Mouse (Mus musculus) heart, adult 2 months (tissue): ENCODE results near the gene Krtap10-4. TPM values are rescaled to one million over a fixed set of nuclear protein-coding genes. Genes with fewer than 3 reads are reported as not detected.

Experiments used
- DNase-seq, 2 experiments: peaks; one replicate each; pipeline ENCODE4 v3.0.0; 2021
- H3K27ac ChIP-seq: fragments of 200-600 bp; 2 replicates; pipeline ENCODE4 v1.8.1; 2022
- H3K27me3 ChIP-seq: fragments of 200-500 bp; 2 replicates; pipeline ENCODE4 v1.6.1; 2012; ENCODE audit warnings: mild to moderate bottlenecking, low read length, inconsistent platforms, mixed read lengths; ENCODE audit not compliant: control insufficient read depth, insufficient read depth
- H3K36me3 ChIP-seq: fragments of 200-500 bp; 2 replicates; pipeline ENCODE4 v1.6.1; 2012; ENCODE audit warnings: low read length, inconsistent platforms; ENCODE audit not compliant: control insufficient read depth, insufficient read depth
- H3K4me1 ChIP-seq: fragments of 200-500 bp; 2 replicates; pipeline ENCODE4 v1.6.1; 2011; ENCODE audit warnings: low read length; ENCODE audit not compliant: control insufficient read depth, insufficient read depth
- H3K4me3 ChIP-seq: fragments of 200-600 bp; 2 replicates; pipeline ENCODE4 v1.8.1; 2022
- H3K79me2 ChIP-seq: fragments of 200-500 bp; replicated peaks from 2 replicates; pipeline ENCODE4 v1.6.1; 2012; ENCODE audit warnings: mild to moderate bottlenecking, inconsistent platforms, low read length, moderate library complexity, mixed read lengths; ENCODE audit not compliant: control insufficient read depth, insufficient read depth
- H3K9ac ChIP-seq: fragments of 200-500 bp; 2 replicates; pipeline ENCODE4 v1.6.1; 2012; ENCODE audit warnings: low read depth, mild to moderate bottlenecking, control low read depth, inconsistent platforms, low read length, mixed read lengths
- CTCF ChIP-seq: fragments of 200-600 bp; IDR thresholded peaks from 2 replicates; pipeline ENCODE4 v1.8.1; 2022; ENCODE audit warnings: antibody characterized with exemption, mild to moderate bottlenecking, moderate library complexity
- EP300 ChIP-seq: fragments of 200-500 bp; IDR thresholded peaks from 2 replicates; pipeline ENCODE4 v1.6.1; 2011; ENCODE audit warnings: low read depth, low read length, control low read depth; ENCODE audit not compliant: insufficient read depth
- POLR2A ChIP-seq: fragments of 200-500 bp; IDR thresholded peaks from 2 replicates; pipeline ENCODE4 v1.6.1; 2011; ENCODE audit warnings: mild to moderate bottlenecking, low read depth, low read length, control low read depth; ENCODE audit not compliant: insufficient read depth
- WGBS: fragments of 180-500 bp; shearing (Covaris S2); methylation state at CpG from one replicate; pipeline ENCODE4 v1.1.7; 2018; 5-methylcytosine and 5-hydroxymethylcytosine counted together
- intact Hi-C: fragments of 180-260 bp; cut with DNase I; formaldehyde crosslinking; loops from one replicate; pipeline ENCODE4 v1.15.1; 2025
- polyA plus RNA-seq: library from polyadenylated mRNA; depleted of rRNA; stranded (reverse); fragments of >200 nt; gene quantifications from 2 replicates; pipeline ENCODE4 v1.2.3, GENCODE M21; 2012
- total RNA-seq, 2 experiments: library from RNA; stranded (reverse); gene quantifications; 2 replicates each; pipeline ENCODE4 v1.2.3; 2021

The Krtap10-4 gene
- total and polyA plus RNA-seq, 3 experiments, result not detected

DNA sequence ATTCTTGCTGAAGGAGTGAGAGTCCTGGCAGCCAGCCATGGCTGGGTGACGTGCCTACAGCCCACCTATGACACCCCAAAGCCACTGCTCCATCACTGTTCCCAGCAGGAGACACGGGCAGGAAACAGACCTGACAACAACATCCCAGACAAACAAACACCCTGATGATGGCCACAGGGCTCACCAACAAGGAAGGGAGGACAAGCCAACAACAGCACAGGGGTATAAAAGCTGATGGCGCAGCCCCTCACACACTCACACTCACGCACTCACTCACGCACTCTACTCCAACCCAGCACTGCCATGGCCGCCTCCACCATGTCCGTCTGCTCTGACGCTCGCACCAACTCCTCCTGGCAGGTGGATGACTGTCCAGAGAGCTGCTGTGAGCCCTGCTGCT lies 25.7 kb upstream of the Krtap10-4 start, which contains the start of gene Gm10318:
Gene Gm10318, plus strand, starts transcription at position 301 of the 400 bp plus-strand sequence.
- WGBS, result 59% methylated on average over 9 of the region's 9 CpGs

DNA sequence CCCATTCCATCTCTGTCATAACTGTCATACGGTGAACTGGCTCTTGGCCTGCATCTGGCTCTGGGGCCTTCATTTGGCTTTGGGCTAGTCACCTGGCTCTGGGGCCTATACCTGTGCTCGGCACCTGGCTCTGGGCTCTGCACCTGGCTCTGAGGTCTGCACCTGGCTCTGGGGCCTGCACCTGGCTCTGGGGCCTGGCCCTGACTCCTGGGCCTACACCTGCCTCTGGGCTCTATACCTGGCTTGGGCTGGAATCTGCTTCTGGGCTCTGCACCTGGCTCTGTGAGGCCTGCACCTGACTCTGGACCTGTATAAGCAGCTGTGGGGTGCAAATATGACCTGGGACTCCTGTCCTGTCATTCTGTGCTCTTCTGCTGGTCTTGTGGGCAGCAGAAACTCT lies 20.6 kb upstream of the Krtap10-4 start:
- 94% methylated on average over 2 of the region's 2 CpGs for WGBS
- no peaks in the 10 kb centered on the region; the same call in 1 of the 2 replicates for H3K27me3 ChIP-seq

More for the DNA sequence above, 25.7 kb upstream of the Krtap10-4 start, which contains the start of gene Gm10318:
- Histone ChIP-seq H3K4me3 (no peak within 1 kb of the TSS), H3K27me3 (no peaks in the 10 kb centered on the region; the same call in 1 of the 2 replicates), H3K4me1 (no peaks in the 10 kb centered on the region), H3K9ac (no peak within 1 kb of the TSS), H3K36me3 (no peaks in the 10 kb centered on the region), H3K79me2 (no peaks in the 10 kb centered on the region), H3K27ac (no peak within 1 kb of the TSS)
- DNase-seq, result no peak
- no peak for TF ChIP-seq POLR2A
- TF ChIP-seq EP300, result no peak
- no peak for TF ChIP-seq CTCF
- intact Hi-C loops, result no loop called here

GRCm38 (mm10) chr10:77846961-77847360 lies 20.1 kb upstream of the Krtap10-4 start:
- Histone ChIP-seq H3K36me3 (no peaks in the 10 kb centered on the region), H3K4me1 (no peaks in the 10 kb centered on the region), H3K27me3 (no peaks in the 10 kb centered on the region), H3K27ac (no peak overlapping the region), H3K4me3 (no peak overlapping the region), H3K9ac (no peak overlapping the region), H3K79me2 (no peaks in the 10 kb centered on the region)
- intact Hi-C loops, result no loop called here
- 25% methylated on average over 2 of the region's 2 CpGs for WGBS
- TF ChIP-seq POLR2A, result no peak
- TF ChIP-seq EP300, result no peak
- no peak for TF ChIP-seq CTCF
- DNase-seq, result no peak

More for the DNA sequence above, 20.6 kb upstream of the Krtap10-4 start:
- Histone ChIP-seq H3K9ac (no peak overlapping the region), H3K27ac (no peak overlapping the region), H3K4me1 (no peaks in the 10 kb centered on the region), H3K4me3 (no peak overlapping the region), H3K79me2 (no peaks in the 10 kb centered on the region), H3K36me3 (no peaks in the 10 kb centered on the region)
- TF ChIP-seq CTCF, result no peak
- TF ChIP-seq EP300, result no peak
- no peak for TF ChIP-seq POLR2A
- intact Hi-C loops, result no loop called here
- no peak for DNase-seq

GRCm38 (mm10) chr10:77846503-77846902 lies 19.6 kb upstream of the Krtap10-4 start, which contains the start of gene Gm36176:
Gm36176 (plus strand) TSS chr10:77846803.
- H3K27me3 ChIP-seq, result no peaks in the 10 kb centered on the region
- no peak for DNase-seq
- no peak within 1 kb of the TSS for H3K27ac ChIP-seq
- WGBS, result 67% methylated on average over 3 of the region's 3 CpGs
- no peak within 1 kb of the TSS for H3K9ac ChIP-seq
- no peaks in the 10 kb centered on the region for H3K79me2 ChIP-seq
- no peak within 1 kb of the TSS for H3K4me3 ChIP-seq
- H3K36me3 ChIP-seq, result no peaks in the 10 kb centered on the region
- no peaks in the 10 kb centered on the region for H3K4me1 ChIP-seq
- intact Hi-C loops, result no loop called here
- no peak for TF ChIP-seq CTCF
- TF ChIP-seq POLR2A, result no peak
- TF ChIP-seq EP300, result no peak

DNA sequence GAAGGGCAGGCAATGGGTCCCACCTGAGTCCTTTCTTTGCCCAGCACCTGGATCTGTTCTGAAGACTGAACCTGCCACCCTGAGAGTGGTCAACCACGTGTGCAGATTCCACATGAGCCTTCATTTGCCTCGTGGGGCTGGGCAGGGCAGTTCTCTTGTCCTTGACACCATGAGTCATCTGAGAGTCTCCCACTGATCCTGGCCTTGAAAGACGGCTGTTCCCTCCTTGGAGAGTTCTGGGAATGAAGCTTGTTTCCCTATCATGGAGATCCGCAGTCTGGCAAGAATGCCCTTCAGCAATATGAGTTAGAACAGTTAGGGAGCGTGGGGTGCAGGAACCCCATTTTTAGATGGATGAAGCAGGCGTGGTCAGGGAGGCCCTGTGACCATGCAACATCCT lies 12.1 kb upstream of the Krtap10-4 start:
- Histone ChIP-seq H3K27ac (no peak overlapping the region), H3K36me3 (no peaks in the 10 kb centered on the region), H3K9ac (no peak overlapping the region), H3K27me3 (no peaks in the 10 kb centered on the region), H3K4me3 (no peak overlapping the region), H3K4me1 (no peaks in the 10 kb centered on the region), H3K79me2 (no peaks in the 10 kb centered on the region)
- intact Hi-C loops, result no loop called here
- no peak for DNase-seq
- WGBS, result 64% methylated on average over 6 of the region's 6 CpGs
- TF ChIP-seq POLR2A, result no peak
- TF ChIP-seq CTCF, result no peak
- TF ChIP-seq EP300, result no peak

DNA sequence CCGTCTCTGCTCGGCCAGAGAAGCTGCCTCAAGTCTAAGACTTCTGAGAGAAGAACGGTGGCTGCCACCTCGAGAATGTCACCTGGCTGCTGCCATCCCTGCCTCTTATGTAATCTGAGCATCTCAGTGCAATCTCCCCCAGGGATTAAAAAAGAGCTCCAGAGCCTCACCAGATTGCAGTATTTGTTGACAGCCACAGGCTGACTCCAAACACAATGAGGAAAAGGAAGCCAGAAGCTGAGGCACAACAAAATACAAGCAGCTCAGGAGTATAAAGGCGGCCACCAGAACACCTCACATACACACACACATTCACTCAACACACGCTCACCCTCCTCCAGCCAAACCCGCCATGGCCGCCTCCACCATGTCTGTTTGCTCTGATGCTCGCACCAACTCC lies 8.8 kb upstream of the Krtap10-4 start, which contains the start of gene Krtap10-10:
Gene Krtap10-10, plus strand, starts transcription at position 301 of the 400 bp plus-strand sequence.
- H3K4me3 ChIP-seq, result no peak within 1 kb of the TSS
- H3K36me3 ChIP-seq, result no peaks in the 10 kb centered on the region
- H3K9ac ChIP-seq, result no peak within 1 kb of the TSS
- H3K27me3 ChIP-seq, result no peaks in the 10 kb centered on the region
- no peaks in the 10 kb centered on the region for H3K79me2 ChIP-seq
- no peaks in the 10 kb centered on the region for H3K4me1 ChIP-seq
- intact Hi-C loops, result no loop called here
- TF ChIP-seq POLR2A (no peak), CTCF (no peak), EP300 (no peak)
- DNase-seq, result no peak
- WGBS, result 60% methylated on average over 9 of the region's 9 CpGs
- H3K27ac ChIP-seq, result no peak within 1 kb of the TSS
